Mouse (Mus musculus) thymus, postnatal 14 days (tissue): ENCODE results near the gene Thumpd1.

Source experiments
- DNase-seq: peaks from one replicate; pipeline ENCODE4 v3.0.0; 2021

Thumpd1 gene

DNA sequence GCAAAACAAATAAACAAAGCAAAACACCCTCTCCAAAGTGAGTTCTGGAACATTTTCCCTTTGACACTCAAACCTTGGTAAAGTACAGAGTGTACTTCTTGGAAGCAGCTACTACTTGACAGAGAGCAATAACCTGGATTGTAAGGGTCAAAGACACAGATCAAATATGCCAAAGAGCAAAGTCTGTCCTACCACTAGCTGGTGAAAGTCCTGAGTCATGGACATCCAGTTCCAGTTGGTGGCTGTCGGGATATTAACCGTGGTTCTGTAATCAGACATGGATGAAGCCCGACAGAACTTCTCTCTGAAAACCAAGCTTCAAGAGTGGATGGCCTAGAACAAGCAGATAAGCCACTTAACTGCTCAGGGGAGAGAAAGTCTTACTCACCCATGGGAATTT, 52.7 kb downstream of the Thumpd1 start:
- no peak for DNase-seq
